Mouse (Mus musculus) activated CD4-positive, CD25-positive, alpha-beta regulatory T cell (primary cell): ENCODE measurements around the gene Gm49353. TPM values are rescaled to one million over a fixed set of nuclear protein-coding genes. Genes with fewer than 3 reads are reported as not detected.

Experiments
- polyA plus RNA-seq, 2 experiments: library from polyadenylated mRNA; unstranded; fragments of 100-300 nt; shearing (Covaris generic); gene quantifications; one replicate each; pipeline ENCODE4 v1.2.1; 2017

The Gm49353 gene
- polyA plus RNA-seq: not detected

GRCm38 (mm10) chr10:29198642-29199041 is at the start of gene Gm49353:
Gene Gm49353 (plus strand): TSS chr10:29198954.

GRCm38 (mm10) chr10:29211453-29211852 is 12.7 kb downstream of the Gm49353 start, which contains the start of gene 9330159F19Rik:
Gene 9330159F19Rik (plus strand): TSS chr10:29211606.

Other genes with a start within 250 kb of the Gm49353 start
- not detected for gene 2310057J18Rik, start 212.7 kb upstream of the Gm49353 start, polyA plus RNA-seq
- not detected for gene Soga3, start 55.1 kb upstream of the Gm49353 start, polyA plus RNA-seq
- under 1 TPM in 1 of 2 experiments, not detected in 1; 0.15 TPM for gene 9330159F19Rik, start 12.7 kb downstream of the Gm49353 start, polyA plus RNA-seq
- 10 to 100 TPM; 12.9 to 17.2 TPM for gene Echdc1, start 114.2 kb downstream of the Gm49353 start, polyA plus RNA-seq
- 10 to 100 TPM; 69.5 to 72.5 TPM for gene Rnf146, start 163.5 kb downstream of the Gm49353 start, polyA plus RNA-seq